Mouse (Mus musculus) liver, embryonic 14.5 days (tissue): ENCODE data around the gene Txnrd2.

Source experiments
- CTCF ChIP-seq: IDR thresholded peaks from 2 replicates; pipeline ENCODE4 v1.5.1; 2016; ENCODE audit warnings: antibody characterized with exemption, low read depth, control low read depth
- EP300 ChIP-seq: IDR thresholded peaks from 2 replicates; pipeline ENCODE4 v1.6.1; 2016; ENCODE audit warnings: antibody characterized with exemption, low read depth

GRCm38 (mm10) chr16:18394777-18395619, 31.2 kb upstream of the Txnrd2 start:
- no peak for TF ChIP-seq CTCF
- no peak for TF ChIP-seq EP300
